Mouse (Mus musculus) limb, embryonic 14.5 days (tissue): Measurements from ENCODE around the gene Lcn12. TPM values are rescaled to one million over a fixed set of nuclear protein-coding genes. Genes with fewer than 3 reads are reported as not detected.

Source experiments
- ATAC-seq: fragments of 200-750 bp; cut with Nextera tagmentation; 2 replicates; pipeline ENCODE4 v1.8.0; 2017; ENCODE audit warnings: low read depth, moderate number of reproducible peaks, moderate TSS enrichment; ENCODE audit not compliant: low FRiP score
- DNase-seq: peaks from one replicate; pipeline ENCODE4 v3.0.0-alpha.2; 2015; ENCODE audit warnings: low spot score
- H3K27ac ChIP-seq: fragments of 300-500 bp; sonication (generic); replicated peaks from 2 replicates; pipeline ENCODE4 v1.5.1; 2014; ENCODE audit warnings: low read depth, mild to moderate bottlenecking, low read length, moderate library complexity, mixed read lengths
- H3K27me3 ChIP-seq: fragments of 300-500 bp; sonication (generic); 2 replicates; pipeline ENCODE4 v1.6.1; 2014; ENCODE audit warnings: low read length, mixed read lengths; ENCODE audit not compliant: control insufficient read depth, insufficient read depth
- H3K36me3 ChIP-seq: fragments of 300-500 bp; sonication (generic); 2 replicates; pipeline ENCODE4 v1.6.1; 2014; ENCODE audit warnings: mild to moderate bottlenecking, low read length, moderate library complexity, mixed read lengths; ENCODE audit not compliant: control insufficient read depth, insufficient read depth
- H3K4me1 ChIP-seq: fragments of 300-500 bp; sonication (generic); 2 replicates; pipeline ENCODE4 v1.6.1; 2014; ENCODE audit warnings: antibody characterized with exemption, low read length, mixed read lengths; ENCODE audit not compliant: control insufficient read depth, insufficient read depth
- H3K4me2 ChIP-seq: fragments of 300-500 bp; sonication (generic); replicated peaks from 2 replicates; pipeline ENCODE4 v1.6.1; 2014; ENCODE audit warnings: low read depth, mild to moderate bottlenecking, low read length, moderate library complexity; ENCODE audit not compliant: severe bottlenecking
- H3K4me3 ChIP-seq: fragments of 300-500 bp; sonication (generic); replicated peaks from 2 replicates; pipeline ENCODE4 v1.5.1; 2014; ENCODE audit warnings: low read length
- H3K9ac ChIP-seq: fragments of 300-500 bp; sonication (generic); 2 replicates; pipeline ENCODE4 v1.6.1; 2014; ENCODE audit warnings: mild to moderate bottlenecking, low read depth, low read length, moderate library complexity; ENCODE audit not compliant: severe bottlenecking
- H3K9me3 ChIP-seq: fragments of 300-500 bp; sonication (generic); 2 replicates; pipeline ENCODE4 v1.6.1; 2016; ENCODE audit warnings: low read length; ENCODE audit not compliant: control insufficient read depth
- POLR2A ChIP-seq: fragments of 200-500 bp; IDR thresholded peaks from 2 replicates; pipeline ENCODE4 v1.8.0; 2012; ENCODE audit warnings: inconsistent platforms, mild to moderate bottlenecking, moderate library complexity, borderline replicate concordance; ENCODE audit not compliant: insufficient read depth, insufficient read length; ENCODE audit errors: extremely low read depth
- WGBS: fragments of 180-500 bp; shearing (Covaris S2); extraction: QIAGEN DNeasy Blood & Tissue Kit; methylation state at CpG from one replicate; pipeline ENCODE4 v1.1.7; 2014; 5-methylcytosine and 5-hydroxymethylcytosine counted together
- polyA plus RNA-seq, 2 experiments: library from polyadenylated mRNA; depleted of rRNA in 1 of 2; stranded (reverse) in 1 of 2; unstranded in 1 of 2; fragments of >200 nt; fragmentation: Nextera tagmentation in 1 of 2; extraction: Ambion mirVana in 1 of 2; gene quantifications; 2 replicates each; pipeline versions ENCODE4 v1.2.1 to v1.2.3; 2012 to 2014

Lcn12 gene
- polyA plus RNA-seq, 2 experiments, result not detected

GRCm38 (mm10) chr2:25496462-25496861, 2.8 kb upstream of the Lcn12 start:
- WGBS, result 44% methylated on average over 4 of the region's 4 CpGs
- no peak overlapping the region for H3K27ac ChIP-seq
- H3K4me3 ChIP-seq, result no peak overlapping the region
- no peak overlapping the region for H3K4me2 ChIP-seq
- H3K27me3 ChIP-seq, result no peaks in the 10 kb centered on the region
- H3K36me3 ChIP-seq, result no peaks in the 10 kb centered on the region
- DNase-seq (no peak), ATAC-seq (no peak)
- no peak overlapping the region for H3K9ac ChIP-seq
- peaks cover 2% of the 10 kb centered on the region for H3K4me1 ChIP-seq
- no peaks in the 10 kb centered on the region for H3K9me3 ChIP-seq
- no peak for TF ChIP-seq POLR2A

GRCm38 (mm10) chr2:25492988-25493387, 723 bp downstream of the Lcn12 start:
- Histone ChIP-seq H3K4me3 (no peak overlapping the region), H3K9ac (no peak overlapping the region), H3K4me1 (no peaks in the 10 kb centered on the region), H3K27me3 (no peaks in the 10 kb centered on the region), H3K9me3 (no peaks in the 10 kb centered on the region), H3K27ac (no peak overlapping the region), H3K36me3 (no peaks in the 10 kb centered on the region), H3K4me2 (no peak overlapping the region)
- ATAC-seq, result no peak
- 85% methylated on average over 5 of the region's 5 CpGs for WGBS
- DNase-seq, result no peak
- TF ChIP-seq POLR2A, result no peak

DNA sequence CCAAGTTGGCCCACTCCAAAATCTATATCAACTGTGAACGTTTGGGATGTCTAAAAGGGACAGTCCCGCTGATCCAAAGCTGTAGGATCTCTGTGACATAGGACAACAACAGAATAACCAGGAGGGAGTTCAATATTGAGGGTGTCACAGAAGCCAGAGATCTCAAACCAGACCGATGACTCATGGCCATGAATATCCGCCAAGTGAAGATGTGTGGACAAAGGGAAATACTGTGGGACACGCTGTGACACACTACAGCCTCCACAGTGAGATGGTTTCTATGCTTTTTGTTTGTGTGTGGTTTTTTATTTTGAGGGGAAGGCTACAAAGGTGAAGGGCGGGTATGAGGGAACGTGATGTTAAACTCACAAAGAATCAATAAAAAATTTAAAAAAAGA, 5.0 kb downstream of the Lcn12 start:
- H3K9me3 ChIP-seq, result no peaks in the 10 kb centered on the region
- no peak for ATAC-seq
- H3K27me3 ChIP-seq, result no peaks in the 10 kb centered on the region
- no peak overlapping the region for H3K9ac ChIP-seq
- no peak overlapping the region for H3K4me3 ChIP-seq
- no peaks in the 10 kb centered on the region for H3K4me1 ChIP-seq
- H3K4me2 ChIP-seq, result no peak overlapping the region
- DNase-seq, result no peak
- 83% methylated on average over 7 of the region's 7 CpGs for WGBS
- no peaks in the 10 kb centered on the region for H3K36me3 ChIP-seq
- TF ChIP-seq POLR2A, result no peak
- H3K27ac ChIP-seq, result no peak overlapping the region

DNA sequence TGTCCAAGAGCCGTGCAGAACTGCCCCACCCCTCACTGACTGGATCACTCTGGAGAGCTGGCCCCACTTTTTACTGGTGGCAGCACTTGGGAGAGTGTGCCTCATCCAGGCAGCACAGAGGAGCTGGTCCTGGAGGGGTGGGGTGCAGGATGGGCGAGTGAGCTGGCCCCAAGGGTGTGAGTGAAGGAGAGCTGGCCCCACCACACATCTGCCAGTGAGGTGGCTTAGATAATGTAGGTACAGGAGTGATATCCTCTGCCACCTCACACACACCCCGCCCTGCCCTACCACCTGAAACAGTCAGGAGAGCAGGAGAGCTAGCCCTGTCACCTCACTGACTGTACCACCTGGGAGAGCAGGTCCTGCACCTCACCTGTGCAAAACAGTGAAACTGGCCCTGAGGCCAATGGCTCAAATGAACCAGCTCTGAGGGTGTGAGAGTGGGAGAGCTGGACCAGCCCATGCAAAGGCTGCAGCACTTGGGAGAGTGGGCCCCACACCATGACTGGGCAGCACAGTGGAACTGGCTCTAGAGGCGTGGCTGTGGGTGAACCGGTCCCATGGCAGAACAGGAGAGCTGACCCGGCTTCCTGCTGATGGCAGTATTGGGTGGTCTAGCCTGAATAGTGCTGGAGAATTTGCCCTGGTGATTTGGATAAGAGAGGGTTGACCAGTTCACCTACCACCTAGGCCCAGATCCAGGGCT, 5.6 kb downstream of the Lcn12 start:
- Histone ChIP-seq H3K36me3 (no peaks in the 10 kb centered on the region), H3K9ac (no peak overlapping the region), H3K27ac (no peak overlapping the region), H3K27me3 (no peaks in the 10 kb centered on the region), H3K9me3 (no peaks in the 10 kb centered on the region), H3K4me3 (no peak overlapping the region), H3K4me2 (no peak overlapping the region), H3K4me1 (no peaks in the 10 kb centered on the region)
- TF ChIP-seq POLR2A, result no peak
- WGBS, result 59% methylated on average over 6 of the region's 6 CpGs
- ATAC-seq, result no peak
- no peak for DNase-seq

DNA sequence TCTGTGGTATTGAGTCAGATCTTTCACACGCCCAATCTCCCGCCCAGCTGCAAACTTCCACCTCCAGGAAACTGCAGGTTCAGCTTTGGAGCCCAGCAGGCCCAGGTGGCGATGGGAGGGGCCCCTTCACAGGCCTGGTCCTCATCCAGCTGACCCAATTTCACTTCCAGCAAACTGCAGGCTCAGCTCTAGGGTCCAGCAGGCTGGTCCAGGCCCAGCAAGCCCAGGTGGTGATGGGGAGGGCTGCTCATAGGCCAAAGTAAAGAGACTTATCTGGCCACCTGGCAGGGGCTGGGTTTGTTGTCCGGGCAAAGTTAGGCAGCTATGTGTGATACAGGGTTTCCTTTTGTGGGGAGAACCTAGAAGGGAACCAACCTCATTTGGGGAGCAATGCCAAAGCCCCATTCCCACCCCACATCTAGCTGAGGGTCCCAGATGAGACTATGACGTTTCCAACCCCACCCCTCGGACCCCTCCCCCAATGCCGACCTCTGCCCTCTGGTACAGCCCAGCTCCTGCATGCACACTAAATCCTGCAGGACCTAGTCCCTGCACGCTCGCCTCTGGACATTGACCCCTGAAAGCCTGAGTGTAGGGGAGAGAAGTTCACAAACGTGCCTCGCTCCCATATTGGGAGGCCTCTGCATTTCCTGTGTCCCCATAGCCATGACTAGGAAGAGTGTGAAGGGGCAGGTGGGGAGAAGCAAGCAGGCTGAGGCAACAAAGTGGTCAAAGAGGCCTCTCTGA, 8.6 kb downstream of the Lcn12 start:
- ATAC-seq (no peak), DNase-seq (no peak)
- no peaks in the 10 kb centered on the region for H3K36me3 ChIP-seq
- H3K4me3 ChIP-seq, result no peak overlapping the region
- no peak overlapping the region for H3K9ac ChIP-seq
- no peaks in the 10 kb centered on the region for H3K27me3 ChIP-seq
- H3K4me2 ChIP-seq, result no peak overlapping the region
- no peak overlapping the region for H3K27ac ChIP-seq
- no peak for TF ChIP-seq POLR2A
- WGBS, result 61% methylated on average over 11 of the region's 11 CpGs
- H3K9me3 ChIP-seq, result no peaks in the 10 kb centered on the region
- H3K4me1 ChIP-seq, result no peaks in the 10 kb centered on the region
